Mouse (Mus musculus) hindbrain, postnatal 0 days (tissue): ENCODE data around the gene Maml3. TPM values are rescaled to one million over a fixed set of nuclear protein-coding genes. Genes with fewer than 3 reads are reported as not detected.
A peak's percentile ranks its signal among the peaks of the same experiment; 100 is the strongest.

Source experiments
- ATAC-seq: fragments of 200-750 bp; cut with Nextera tagmentation; 2 replicates; pipeline ENCODE4 v1.8.0; 2017; ENCODE audit warnings: mild to moderate bottlenecking, moderate TSS enrichment, moderate library complexity
- DNase-seq: peaks from one replicate; pipeline ENCODE4 v3.0.0-alpha.2; 2015; ENCODE audit warnings: low spot score
- H3K27ac ChIP-seq: fragments of 300-500 bp; sonication (generic); 2 replicates; pipeline ENCODE4 v1.5.1; 2014; ENCODE audit warnings: mild to moderate bottlenecking
- H3K27me3 ChIP-seq: fragments of 300-500 bp; sonication (generic); 2 replicates; pipeline ENCODE4 v1.6.1; 2014; ENCODE audit warnings: low read length, mixed read lengths; ENCODE audit not compliant: insufficient read depth
- H3K36me3 ChIP-seq: fragments of 300-500 bp; sonication (generic); 2 replicates; pipeline ENCODE4 v1.6.1; 2014; ENCODE audit warnings: low read length, mixed read lengths; ENCODE audit not compliant: insufficient read depth
- H3K4me1 ChIP-seq: fragments of 300-500 bp; sonication (generic); 2 replicates; pipeline ENCODE4 v1.6.1; 2014; ENCODE audit warnings: antibody characterized with exemption, low read length, mixed read lengths; ENCODE audit not compliant: insufficient read depth
- H3K4me2 ChIP-seq: fragments of 300-500 bp; sonication (generic); 2 replicates; pipeline ENCODE4 v1.6.1; 2014; ENCODE audit warnings: low read depth, mild to moderate bottlenecking, low read length, moderate library complexity, mixed read lengths
- H3K4me3 ChIP-seq: fragments of 300-500 bp; sonication (generic); 2 replicates; pipeline ENCODE4 v1.5.1; 2014; ENCODE audit warnings: low read length
- H3K9ac ChIP-seq: fragments of 300-500 bp; sonication (generic); replicated peaks from 2 replicates; pipeline ENCODE4 v1.6.1; 2014; ENCODE audit warnings: mild to moderate bottlenecking, low read length, moderate library complexity, mixed read lengths
- H3K9me3 ChIP-seq: fragments of 300-500 bp; sonication (generic); 2 replicates; pipeline ENCODE4 v1.6.1; 2016; ENCODE audit warnings: low read length, mixed read lengths
- CTCF ChIP-seq: IDR thresholded peaks from 2 replicates; pipeline ENCODE4 v1.5.1; 2016; ENCODE audit warnings: antibody characterized with exemption, control low read depth, low read depth
- WGBS: fragments of 180-500 bp; shearing (Covaris S2); extraction: QIAGEN DNeasy Blood & Tissue Kit; methylation state at CpG from one replicate; pipeline ENCODE4 v1.1.7; 2014; 5-methylcytosine and 5-hydroxymethylcytosine counted together
- polyA plus RNA-seq: library from polyadenylated mRNA; unstranded; fragments of >200 nt; fragmentation: Nextera tagmentation; extraction: Ambion mirVana; gene quantifications from 2 replicates; pipeline ENCODE4 v1.2.1, GENCODE M21; 2015
- total RNA-seq: library from RNA; depleted of rRNA; stranded (reverse); fragments of >200 nt; gene quantifications from 2 replicates; pipeline ENCODE4 v1.2.3, GENCODE M21; 2014

Maml3 gene
- total and polyA plus RNA-seq, 2 experiments from 2014 or later, result 4.8 to 18.8 TPM

- TF ChIP-seq CTCF, result peak; percentile 58
- WGBS, result under 1% methylated on average over 19 of the region's 21 CpGs
- Histone ChIP-seq H3K9me3 (no peaks in the 10 kb centered on the region), H3K4me2 (peak overlapping the region; percentile 65), H3K27ac (peak overlapping the region; percentile 90), H3K27me3 (no peaks in the 10 kb centered on the region), H3K36me3 (no peaks in the 10 kb centered on the region), H3K4me3 (peak overlapping the region; percentile 33), H3K9ac (peak overlapping the region; percentile 45; the same call in 1 of the 2 replicates), H3K4me1 (peaks cover 17% of the 10 kb centered on the region)
- DNase-seq (peak; percentile 95), ATAC-seq (peak; percentile 92)
Measured at GRCm38 (mm10) chr3:52007602-52008252, 97.1 kb downstream of the Maml3 start.

- no peaks in the 10 kb centered on the region for H3K36me3 ChIP-seq
- 32% methylated on average over 9 of the region's 9 CpGs for WGBS
Measured at GRCm38 (mm10) chr3:52006721-52007330, 98.0 kb downstream of the Maml3 start.

GRCm38 (mm10) chr3:52003663-52004062 lies 101.2 kb downstream of the Maml3 start:
- no peaks in the 10 kb centered on the region for H3K9me3 ChIP-seq
- H3K9ac ChIP-seq, result no peak overlapping the region
- H3K4me2 ChIP-seq, result no peak overlapping the region
- no peak overlapping the region for H3K4me3 ChIP-seq
- WGBS, result 90% methylated on average over 6 of the region's 6 CpGs
- peaks cover 13% of the 10 kb centered on the region; the same call in 1 of the 2 replicates for H3K4me1 ChIP-seq
- H3K27me3 ChIP-seq, result no peaks in the 10 kb centered on the region
- no peak overlapping the region for H3K27ac ChIP-seq
- ATAC-seq, result no peak
- H3K36me3 ChIP-seq, result no peaks in the 10 kb centered on the region
- no peak for DNase-seq
- no peak for TF ChIP-seq CTCF

More at GRCm38 (mm10) chr3:52006721-52007330, 98.0 kb downstream of the Maml3 start:
- ATAC-seq (no peak), DNase-seq (peak; percentile 44)
- Histone ChIP-seq H3K27me3 (no peaks in the 10 kb centered on the region), H3K9me3 (no peaks in the 10 kb centered on the region), H3K4me1 (peaks cover 17% of the 10 kb centered on the region), H3K9ac (peak overlapping the region; percentile 45; the same call in 1 of the 2 replicates), H3K4me3 (peak overlapping the region; percentile 33), H3K27ac (peak overlapping the region; percentile 90), H3K4me2 (peak overlapping the region; percentile 65)
- TF ChIP-seq CTCF, result no peak

- Histone ChIP-seq H3K4me2 (no peak overlapping the region), H3K27me3 (no peaks in the 10 kb centered on the region), H3K9ac (no peak overlapping the region), H3K4me3 (no peak overlapping the region), H3K9me3 (no peaks in the 10 kb centered on the region), H3K4me1 (peaks cover under 1% of the 10 kb centered on the region; the same call in 1 of the 2 replicates), H3K36me3 (no peaks in the 10 kb centered on the region), H3K27ac (no peak overlapping the region)
- TF ChIP-seq CTCF, result no peak
- no peak for ATAC-seq
- 42% methylated on average over 9 of the region's 9 CpGs for WGBS
- no peak for DNase-seq
Measured at GRCm38 (mm10) chr3:52001518-52001895, 103.4 kb downstream of the Maml3 start.

- no peak overlapping the region for H3K4me2 ChIP-seq
- no peak for TF ChIP-seq CTCF
- H3K27ac ChIP-seq, result no peak overlapping the region
- H3K36me3 ChIP-seq, result no peaks in the 10 kb centered on the region
- H3K4me3 ChIP-seq, result no peak overlapping the region
- H3K4me1 ChIP-seq, result no peaks in the 10 kb centered on the region; the same call in 1 of the 2 replicates
- no peaks in the 10 kb centered on the region for H3K9me3 ChIP-seq
- no peak overlapping the region for H3K9ac ChIP-seq
- no peaks in the 10 kb centered on the region for H3K27me3 ChIP-seq
- 66% methylated on average over 10 of the region's 10 CpGs for WGBS
- no peak for ATAC-seq
- DNase-seq, result no peak
Measured at GRCm38 (mm10) chr3:52000871-52001517, 103.9 kb downstream of the Maml3 start.

- DNase-seq (no peak), ATAC-seq (no peak)
- Histone ChIP-seq H3K27me3 (no peaks in the 10 kb centered on the region), H3K27ac (no peak overlapping the region), H3K4me1 (no peaks in the 10 kb centered on the region), H3K9ac (no peak overlapping the region), H3K9me3 (no peaks in the 10 kb centered on the region), H3K4me3 (no peak overlapping the region), H3K4me2 (no peak overlapping the region), H3K36me3 (no peaks in the 10 kb centered on the region)
- no peak for TF ChIP-seq CTCF
- 92% methylated on average over 21 of the region's 21 CpGs for WGBS
Measured at GRCm38 (mm10) chr3:51999671-52000437, 105.0 kb downstream of the Maml3 start.
